Mouse (Mus musculus): ENCODE data around the gene Gm7942.
"Not testable (repeated sequence)": the region's sequence is repeated elsewhere in the genome, so short reads cannot be mapped to it uniquely, and the experiment has no call there.

Gene Gm7942

GRCm38 (mm10) chr5:95106638-95107037 is at the start of gene Gm7942:
TSS of gene Gm7942 (plus strand) at chr5:95106938.
- not testable (repeated sequence) for DNase-seq
